Mouse (Mus musculus) cortical plate, adult 2 months (tissue): Measurements from ENCODE around the gene Hexim2.

ENCODE experiments used
- CTCF ChIP-seq: fragments of 200-500 bp; IDR thresholded peaks from 2 replicates; pipeline ENCODE4 v1.5.1; 2011; ENCODE audit warnings: mild to moderate bottlenecking, control low read depth, low read length; ENCODE audit not compliant: insufficient read depth; ENCODE audit errors: extremely low read depth
- POLR2A ChIP-seq: fragments of 200-500 bp; IDR thresholded peaks from 2 replicates; pipeline ENCODE4 v1.6.1; 2011; ENCODE audit warnings: mild to moderate bottlenecking, low read length, control low read depth; ENCODE audit not compliant: insufficient read depth; ENCODE audit errors: extremely low read depth

GRCm38 (mm10) chr11:103171286-103171620 is 39.0 kb downstream of the Hexim2 start:
- TF ChIP-seq CTCF (no peak), POLR2A (no peak)
